Mouse (Mus musculus) heart, postnatal 36 days (tissue): ENCODE results near the gene Dhx16. TPM values are rescaled to one million over a fixed set of nuclear protein-coding genes. Genes with fewer than 3 reads are reported as not detected.
A peak's percentile ranks its signal among the peaks of the same experiment; 100 is the strongest.

Experiments
- DNase-seq, 2 experiments: peaks; one replicate each; pipeline ENCODE4 v3.0.0; 2021 to 2022
- intact Hi-C: fragments of 180-260 bp; cut with DNase I; formaldehyde crosslinking; loops from one replicate; pipeline ENCODE4 v1.15.1; 2025
- total RNA-seq, 2 experiments: library from RNA; stranded (reverse); gene quantifications; 2 replicates each; pipeline ENCODE4 v1.2.3; 2021

Gene Dhx16
- total RNA-seq, 2 experiments from 2014 or later = 19.2 to 22.2 TPM

GRCm38 (mm10) chr17:35882924-35883323 lies 3.3 kb downstream of the Dhx16 start:
- intact Hi-C loops = no loop called here
- DNase-seq = no peak

GRCm38 (mm10) chr17:35883777-35884176 lies 4.2 kb downstream of the Dhx16 start:
- intact Hi-C loops = no loop called here

DNA sequence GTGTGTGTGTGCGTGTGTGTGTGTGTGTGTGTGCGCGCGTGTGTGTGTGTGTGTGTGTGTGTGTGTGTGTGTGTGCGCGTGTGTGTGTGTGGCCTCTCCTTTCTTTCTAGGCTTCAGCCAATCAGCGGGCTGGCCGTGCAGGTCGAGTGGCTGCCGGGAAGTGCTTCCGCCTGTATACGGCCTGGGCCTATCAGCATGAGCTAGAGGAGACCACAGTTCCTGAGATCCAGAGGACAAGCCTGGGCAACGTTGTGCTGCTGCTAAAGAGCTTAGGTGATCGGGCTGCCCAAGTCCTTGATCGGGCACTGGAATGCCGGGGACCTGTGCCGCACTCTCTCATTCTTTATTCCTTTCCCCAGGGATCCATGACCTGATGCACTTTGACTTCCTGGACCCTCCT lies 8.1 kb downstream of the Dhx16 start:
- intact Hi-C loops = no loop called here
- DNase-seq = no peak

More at GRCm38 (mm10) chr17:35883777-35884176, 4.2 kb downstream of the Dhx16 start:
- DNase-seq = no peak

- peak; percentile 91 to 92 for DNase-seq
- intact Hi-C loops = loop anchor here (1.0 kb wide), 1 partner anchor 16 kb away; no protein-coding TSS in a partner anchor
These were observed 17.4 kb downstream of the Dhx16 start, which contains the start of gene 2310061I04Rik for GRCm38 (mm10) chr17:35896781-35897643. Gene 2310061I04Rik (minus strand): TSS chr17:35897431.

GRCm38 (mm10) chr17:35897644-35898573 lies 18.3 kb downstream of the Dhx16 start:
- intact Hi-C loops = loop anchor here (2.0 kb wide), 1 partner anchor 17 kb away; no protein-coding TSS in a partner anchor

GRCm38 (mm10) chr17:35900636-35901035 lies 21.0 kb downstream of the Dhx16 start:
- intact Hi-C loops = no loop called here
- DNase-seq = no peak

More at GRCm38 (mm10) chr17:35897644-35898573, 18.3 kb downstream of the Dhx16 start:
- DNase-seq = no peak

GRCm38 (mm10) chr17:35903343-35903991 lies 23.8 kb downstream of the Dhx16 start:
- peak; percentile 39 to 50 for DNase-seq
- intact Hi-C loops = no loop called here

DNA sequence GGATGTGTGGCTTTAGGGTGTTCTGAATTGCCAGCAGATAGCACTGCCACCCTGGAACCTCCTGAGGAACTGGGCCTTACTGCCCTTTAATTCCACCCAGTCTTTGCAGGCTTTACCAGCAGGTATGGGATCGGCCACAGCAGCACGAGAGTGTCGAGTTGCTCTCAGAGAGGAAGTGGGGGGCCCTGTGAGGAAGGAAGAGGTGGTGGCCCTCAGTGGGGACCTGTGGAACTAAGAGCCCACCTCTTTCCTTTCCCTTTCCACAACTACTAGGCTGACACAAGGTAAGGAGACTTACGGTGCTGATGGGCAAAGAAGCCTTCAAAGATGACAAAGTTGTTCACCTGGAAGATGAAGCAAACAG lies 24.4 kb downstream of the Dhx16 start:
- no peak for DNase-seq
- intact Hi-C loops = no loop called here

- intact Hi-C loops = no loop called here
- no peak for DNase-seq
These were observed 26.0 kb downstream of the Dhx16 start for GRCm38 (mm10) chr17:35905587-35905986.

GRCm38 (mm10) chr17:35907609-35908008 lies 28.0 kb downstream of the Dhx16 start:
- no peak for DNase-seq
- intact Hi-C loops = loop anchor here (2.0 kb wide), 1 partner anchor 27 kb away; no protein-coding TSS in a partner anchor

DNA sequence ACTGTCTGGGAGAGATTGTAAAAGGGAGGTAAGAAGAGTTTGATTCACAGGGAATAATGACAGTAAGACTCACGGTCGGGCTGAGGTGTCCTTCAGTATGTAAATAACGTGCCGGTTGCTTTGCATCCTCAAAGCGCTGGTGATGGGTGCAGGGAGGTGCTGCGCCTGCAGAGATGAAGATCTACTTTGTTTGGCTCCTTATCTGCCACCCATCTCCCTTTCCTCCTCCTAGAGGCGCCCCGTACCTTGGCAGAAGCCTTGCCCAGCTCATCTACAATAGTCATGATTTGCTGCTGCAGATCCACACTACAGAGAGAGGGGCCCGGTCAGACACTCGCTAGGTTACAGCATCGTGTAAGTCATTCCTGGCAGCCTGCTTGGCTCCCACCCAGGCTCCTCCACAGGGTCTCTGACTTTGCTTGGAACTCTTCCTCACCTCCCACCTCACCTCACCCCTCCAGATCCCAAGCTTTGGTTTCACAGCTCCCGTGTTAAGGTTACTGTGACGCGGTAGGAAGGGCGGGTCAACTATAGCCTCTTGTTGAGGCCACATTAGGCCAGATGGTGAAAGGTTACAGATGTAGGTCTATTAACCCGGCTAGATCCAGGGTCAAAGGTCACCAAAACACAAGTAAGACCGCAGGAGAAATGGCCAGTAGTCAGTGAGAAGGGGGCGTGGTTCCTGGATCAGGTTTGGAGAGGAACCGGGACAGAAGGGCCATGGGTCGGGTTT lies 29.7 kb downstream of the Dhx16 start:
- DNase-seq = no peak
- intact Hi-C loops = loop anchor here (2.0 kb wide), 1 partner anchor 29 kb away; no protein-coding TSS in a partner anchor

- DNase-seq = peak; percentile 90 to 96
- intact Hi-C loops = loop anchor here (2.0 kb wide), 1 partner anchor 29 kb away; no protein-coding TSS in a partner anchor
These were observed 30.3 kb downstream of the Dhx16 start, which contains the start of gene Atat1 for GRCm38 (mm10) chr17:35909919-35910369. Gene Atat1 (minus strand): TSS chr17:35910075.

- intact Hi-C loops = loop anchor here (2.0 kb wide), 1 partner anchor 16 kb away; no protein-coding TSS in a partner anchor
These were observed 35.4 kb downstream of the Dhx16 start for GRCm38 (mm10) chr17:35914975-35915374.

DNA sequence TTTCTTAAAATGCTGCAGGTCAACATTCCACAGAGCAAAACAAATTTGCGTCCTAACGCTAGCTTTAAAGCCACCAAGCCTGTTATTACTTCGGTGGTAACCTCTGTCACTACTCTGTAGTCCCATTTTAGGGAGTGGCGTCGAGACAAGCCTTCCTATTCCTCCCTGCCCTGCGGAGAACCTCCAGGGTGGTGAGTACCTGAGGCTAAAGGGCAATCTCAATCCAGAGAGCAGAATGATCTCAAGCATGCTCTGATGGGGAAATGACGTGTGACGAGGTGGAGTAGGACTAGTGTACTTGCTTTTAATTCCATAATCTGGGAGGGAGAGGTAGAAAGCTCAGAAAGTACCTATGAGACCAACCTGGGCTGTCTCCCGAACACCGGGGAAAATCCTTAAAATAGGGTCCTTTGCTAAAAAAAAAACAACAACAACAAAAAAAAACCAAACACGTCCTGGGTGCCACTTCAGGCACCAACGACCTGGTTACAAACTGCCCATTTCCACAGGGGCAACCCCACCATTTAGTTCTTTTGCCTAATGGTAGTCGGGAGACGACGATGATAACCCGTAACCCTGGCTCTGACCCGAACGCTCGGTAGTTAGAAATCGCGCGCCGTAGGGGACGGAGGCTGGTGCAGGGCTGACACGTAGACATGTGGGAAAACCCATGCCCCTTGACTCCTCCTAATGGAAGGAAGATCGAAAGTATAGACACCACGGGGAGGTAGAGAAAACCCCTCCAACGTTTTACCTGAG lies 36.1 kb downstream of the Dhx16 start:
- intact Hi-C loops = loop anchor here (2.0 kb wide), 3 partner anchors 17 to 79 kb away; no protein-coding TSS in a partner anchor
- DNase-seq = no peak

More at GRCm38 (mm10) chr17:35914975-35915374, 35.4 kb downstream of the Dhx16 start:
- DNase-seq = no peak

DNA sequence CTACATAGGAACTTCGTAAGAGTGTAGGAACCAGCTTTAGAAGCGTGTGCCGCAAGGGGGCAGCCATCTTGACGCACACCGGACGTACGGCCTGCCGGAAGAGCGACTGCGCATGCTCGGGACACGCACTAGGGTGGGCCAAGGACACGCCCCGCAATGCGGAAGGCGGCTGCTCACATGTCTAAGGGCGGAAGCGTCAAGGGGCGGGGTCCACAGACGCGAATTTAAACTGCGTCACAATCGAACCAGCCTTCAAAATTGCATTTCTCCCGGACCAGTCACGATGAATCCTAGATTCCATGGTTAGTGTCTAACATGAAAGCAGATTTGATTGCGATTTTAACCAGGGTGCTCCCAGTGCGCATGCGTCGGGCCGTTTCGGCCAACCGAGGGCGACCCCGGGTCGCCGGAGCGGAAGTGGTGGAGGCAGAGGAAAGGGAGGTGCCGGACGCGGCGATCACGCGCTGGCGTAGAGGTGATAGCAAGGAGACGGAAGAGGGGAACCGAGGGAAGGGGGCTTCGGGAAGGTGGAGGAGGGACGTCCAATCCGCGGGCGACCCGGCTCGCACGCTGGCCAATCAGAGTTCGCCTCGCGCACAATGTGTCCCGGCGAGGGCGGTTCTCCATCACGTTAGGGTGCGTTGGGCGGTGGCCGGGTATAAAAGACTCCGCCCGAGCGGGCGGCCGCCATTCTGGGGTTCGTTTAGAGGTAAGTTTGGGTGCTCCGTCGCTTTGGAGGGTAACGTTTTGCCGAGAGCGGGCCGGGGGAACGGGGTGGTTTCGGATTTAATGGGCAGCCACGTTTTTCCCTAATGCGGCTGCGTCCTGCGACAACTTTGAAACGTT lies 36.9 kb downstream of the Dhx16 start, which contains the start of the genes Mrps18b and Ppp1r10:
Gene Mrps18b, minus strand, starts transcription at position 93 of the 846 bp plus-strand sequence.
Gene Ppp1r10, plus strand, starts transcription at position 138 of the 846 bp plus-strand sequence.
- DNase-seq = peak; percentile 97 to 98
- intact Hi-C loops = loop anchor here (2.0 kb wide), 2 partner anchors 50 to 80 kb away; no protein-coding TSS in a partner anchor

- intact Hi-C loops = loop anchor here (2.0 kb wide), 2 partner anchors 50 to 80 kb away; no protein-coding TSS in a partner anchor
- DNase-seq = no peak
These were observed 37.5 kb downstream of the Dhx16 start for GRCm38 (mm10) chr17:35917143-35917462.
